Mouse (Mus musculus) heart, postnatal 0 days (tissue): Measurements from ENCODE around the gene Bend7.

ENCODE experiments used
- CTCF ChIP-seq: IDR thresholded peaks from 2 replicates; pipeline ENCODE4 v1.5.1; 2016; ENCODE audit warnings: antibody characterized with exemption, control low read depth, low read depth
- EP300 ChIP-seq: IDR thresholded peaks from 2 replicates; pipeline ENCODE4 v1.6.1; 2016; ENCODE audit warnings: antibody characterized with exemption, low read depth

DNA sequence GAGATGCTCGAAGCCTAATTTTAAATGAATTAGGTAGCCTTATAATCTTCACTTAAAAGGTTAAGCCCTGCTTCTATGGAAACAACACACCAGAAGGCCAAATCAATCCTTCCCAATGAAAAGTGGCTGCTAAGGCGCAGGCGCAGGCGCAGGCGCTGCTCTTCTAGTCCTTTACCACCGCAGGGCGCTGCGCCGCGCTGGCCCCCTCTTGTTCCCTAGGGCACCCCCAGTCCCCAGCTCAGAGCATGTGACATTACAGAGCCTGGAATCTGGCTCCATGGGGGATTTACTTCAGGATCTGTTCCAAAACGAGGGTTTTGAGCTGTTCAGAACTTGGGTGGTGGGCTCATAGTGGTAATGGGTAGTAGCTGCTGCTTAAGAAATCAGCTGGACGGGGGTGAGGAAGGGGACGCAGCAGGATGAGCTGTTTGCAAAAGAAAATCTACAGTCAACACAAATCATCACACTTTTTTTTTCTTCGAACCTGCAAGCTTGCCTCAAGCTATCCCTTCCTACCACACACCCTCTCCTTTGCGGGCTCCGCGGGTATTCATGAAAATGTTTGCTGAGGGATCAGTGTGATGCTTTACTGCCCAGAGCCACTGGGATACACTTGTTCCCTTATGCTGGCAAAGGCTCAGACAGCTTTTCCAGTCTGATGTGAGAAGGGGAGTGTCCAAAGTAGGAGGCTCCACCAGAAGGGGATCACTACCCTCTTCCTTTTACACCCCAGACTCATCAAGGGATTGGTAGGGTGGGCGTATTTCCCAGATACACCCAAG, 85.0 kb downstream of the Bend7 start:
- TF ChIP-seq EP300 (no peak), CTCF (no peak)
